Mouse (Mus musculus) liver, adult 2 months (tissue): ENCODE measurements around the gene Rap1gap2.

Source experiments
- CTCF ChIP-seq: fragments of 200-500 bp; IDR thresholded peaks from 2 replicates; pipeline ENCODE4 v1.5.1; 2011; ENCODE audit warnings: low read depth, low read length, control low read depth
- POLR2A ChIP-seq: fragments of 200-500 bp; IDR thresholded peaks from 2 replicates; pipeline ENCODE4 v1.6.1; 2011; ENCODE audit warnings: low read length, control low read depth; ENCODE audit not compliant: insufficient read depth; ENCODE audit errors: extremely low read depth

DNA sequence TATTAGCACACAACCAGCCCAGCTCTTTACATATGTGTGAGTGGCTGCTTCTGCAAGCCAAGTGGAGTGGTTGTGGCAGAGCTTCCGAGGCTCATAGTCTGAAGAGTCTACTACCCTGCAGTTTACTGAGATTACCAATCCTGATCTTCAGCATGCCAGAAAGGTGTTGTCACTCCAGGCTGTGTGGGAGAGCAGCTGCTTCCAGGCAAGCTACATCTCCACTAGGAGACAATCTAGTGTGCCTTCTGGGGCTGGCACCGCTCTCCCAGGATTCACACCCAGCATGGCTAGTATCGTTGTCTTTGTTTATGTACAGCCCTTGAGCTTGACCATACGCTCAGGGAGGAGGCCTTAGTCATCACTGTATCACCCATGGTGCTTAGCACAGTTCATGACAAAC, 191.1 kb downstream of the Rap1gap2 start:
- TF ChIP-seq CTCF (no peak), POLR2A (no peak)
